Mouse (Mus musculus): ENCODE results near the gene Tut1. TPM values are rescaled to one million over a fixed set of nuclear protein-coding genes. Genes with fewer than 3 reads are reported as not detected.
A peak's percentile ranks its signal among the peaks of the same experiment; 100 is the strongest.

Gene Tut1
- total and polyA plus RNA-seq, 3 experiments, result 54.6 to 68.2 TPM; not detected in 1

- TF ChIP-seq TCF12 (IDR thresholded peaks at IDR 0.05; ENCODE audit: low read depth, low read length), result no peak
Measured at GRCm38 (mm10) chr19:8946929-8947328, 6.7 kb upstream of the Tut1 start (continued).

DNA sequence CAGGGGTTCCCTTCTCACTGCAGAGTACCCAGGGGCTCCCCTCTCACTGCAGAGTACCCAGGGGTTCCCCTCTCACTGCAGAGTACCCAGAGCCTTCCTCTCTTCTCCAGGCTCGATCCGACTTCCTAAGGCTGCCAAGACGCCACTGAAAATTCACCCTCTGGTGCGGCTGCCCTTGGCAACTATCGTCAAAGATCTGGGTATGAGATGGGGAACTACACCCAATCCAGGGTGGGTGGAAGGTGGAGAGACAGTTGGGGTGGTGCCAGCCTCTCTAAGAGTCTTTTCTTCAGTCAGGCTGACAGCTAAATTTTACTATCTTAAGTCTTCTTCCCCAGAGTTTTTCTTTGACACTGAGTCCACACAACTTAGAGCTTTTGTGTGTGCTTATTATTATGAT, 3.5 kb upstream of the Tut1 start:
- H3K4me1 ChIP-seq (ENCODE audit: control insufficient read depth in 1 of 2, insufficient read depth in 2 of 2, low read length in 2 of 2), result peaks cover 15 to 40% of the 10 kb centered on the region in 2 experiments
- H3K36me3 ChIP-seq (ENCODE audit: control insufficient read depth in 1 of 2, insufficient read depth in 2 of 2, low read length in 2 of 2), result peaks cover 21 to 62% of the 10 kb centered on the region in 2 experiments
- no peaks in the 10 kb centered on the region for H3K27me3 ChIP-seq (ENCODE audit: control insufficient read depth in 1 of 2, insufficient read depth in 2 of 2, low read length in 2 of 2)
- no peak overlapping the region for H3K4me3 ChIP-seq (ENCODE audit: control insufficient read depth in 1 of 2, insufficient read depth in 1 of 2, low read depth in 2 of 2, low read length in 2 of 2)
- peaks cover 25% of the 10 kb centered on the region for H3K79me2 ChIP-seq (ENCODE audit: control insufficient read depth, insufficient read depth, low read length, poor library complexity)
- peak in 1 of 2 experiments; percentile 17; a peak in 1 of 4 replicates for TF ChIP-seq POLR2A (IDR thresholded peaks at IDR 0.05; ENCODE audit: control insufficient read depth in 1 of 2, insufficient read depth in 1 of 2, low read depth in 1 of 2, low read length in 2 of 2, poor library complexity in 1 of 2)
- TF ChIP-seq MAX (IDR thresholded peaks at IDR 0.05; ENCODE audit: low read length), result no peak
- TF ChIP-seq ETS1 (IDR thresholded peaks at IDR 0.05; ENCODE audit: low read depth, low read length), result peak; percentile 57; the same call in 1 of the 2 replicates
- no peak for TF ChIP-seq BHLHE40 (IDR thresholded peaks at IDR 0.05; ENCODE audit: borderline replicate concordance, low read depth, low read length)
- TF ChIP-seq MYC (IDR thresholded peaks at IDR 0.05; ENCODE audit: low read depth, low read length), result no peak
- peak; percentile 70 for TF ChIP-seq GATA1 (IDR thresholded peaks at IDR 0.05; ENCODE audit: low read depth, low read length)
- peak; percentile 38; the same call in 1 of the 2 replicates for TF ChIP-seq SIN3A (IDR thresholded peaks at IDR 0.05; ENCODE audit: low read length)
- no peak overlapping the region for H3K9ac ChIP-seq (ENCODE audit: control insufficient read depth, low read depth, low read length, poor library complexity, severe bottlenecking)
- DNase-seq (ENCODE audit: low read depth, low spot score), result peak; percentile 74
- no peaks in the 10 kb centered on the region for H3K9me3 ChIP-seq (replicated peaks; ENCODE audit: insufficient read depth, low read length)
- H3K27ac ChIP-seq (ENCODE audit: control insufficient read depth, low read depth, low read length), result 0 out of 2 replicates have a peak overlapping the region, but pooled peaks have one; percentile 11

DNA sequence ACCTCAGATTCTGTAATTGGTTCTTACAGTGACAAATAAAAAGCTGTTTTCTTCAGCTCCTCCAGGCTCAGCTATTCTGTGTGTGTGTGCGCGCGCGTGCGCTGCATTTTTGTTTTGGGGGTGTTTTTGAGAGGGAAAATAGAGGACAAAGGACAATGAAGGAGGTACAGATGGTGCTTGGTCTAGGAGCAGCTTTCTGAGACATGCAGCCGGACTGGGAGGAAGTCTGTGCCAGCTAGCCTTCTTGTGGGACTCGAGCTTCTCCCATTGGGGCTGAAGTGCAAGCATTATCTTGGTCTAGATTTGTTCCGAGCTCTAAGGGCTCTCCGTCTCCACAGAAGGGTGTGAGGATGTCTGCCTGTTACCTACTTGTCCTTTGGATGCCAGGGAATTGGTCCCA, 1.4 kb upstream of the Tut1 start:
- H3K27ac ChIP-seq (ENCODE audit: control insufficient read depth, low read depth, low read length), result peak overlapping the region; percentile 5; the same call in 1 of the 2 replicates
- peaks cover 23 to 59% of the 10 kb centered on the region in 2 experiments for H3K36me3 ChIP-seq (ENCODE audit: control insufficient read depth in 1 of 2, insufficient read depth in 2 of 2, low read length in 2 of 2)
- TF ChIP-seq CHD1 (IDR thresholded peaks at IDR 0.05; ENCODE audit: low read depth, low read length), result no peak
- no peak for TF ChIP-seq RAD21 (IDR thresholded peaks at IDR 0.05; ENCODE audit: low read depth, low read length)
- no peak for TF ChIP-seq ZKSCAN1 (IDR thresholded peaks at IDR 0.05; ENCODE audit: low read depth, low read length)
- no peak for TF ChIP-seq MYB (IDR thresholded peaks at IDR 0.05; ENCODE audit: low read depth, low read length)
- TF ChIP-seq TCF12 (IDR thresholded peaks at IDR 0.05; ENCODE audit: low read depth, low read length), result no peak
- TF ChIP-seq KAT2A (conservative IDR thresholded peaks at IDR 0.05; ENCODE audit: low read depth, low read length), result no peak
- no peak for TF ChIP-seq MAZ (IDR thresholded peaks at IDR 0.05; ENCODE audit: low read depth, low read length)
- TF ChIP-seq HCFC1 (IDR thresholded peaks at IDR 0.05; ENCODE audit: low read depth, low read length), result no peak
- TF ChIP-seq CHD2 (IDR thresholded peaks at IDR 0.05; ENCODE audit: low read length), result no peak
- no peak for TF ChIP-seq UBTF (IDR thresholded peaks at IDR 0.05; ENCODE audit: borderline replicate concordance, insufficient read depth, low read depth, low read length)
- no peak for TF ChIP-seq SMC3 (IDR thresholded peaks at IDR 0.05; ENCODE audit: low read depth, low read length)
- peak overlapping the region; percentile 7; the same call in 1 of the 2 replicates for H3K9ac ChIP-seq (ENCODE audit: control insufficient read depth, low read depth, low read length, poor library complexity, severe bottlenecking)
- no peak overlapping the region for H3K4me3 ChIP-seq (ENCODE audit: control insufficient read depth in 1 of 2, insufficient read depth in 1 of 2, low read depth in 2 of 2, low read length in 2 of 2)
- H3K79me2 ChIP-seq (ENCODE audit: control insufficient read depth, insufficient read depth, low read length, poor library complexity), result peaks cover 30% of the 10 kb centered on the region
- no peaks in the 10 kb centered on the region for H3K27me3 ChIP-seq (ENCODE audit: control insufficient read depth in 1 of 2, insufficient read depth in 2 of 2, low read length in 2 of 2)
- peaks cover 9 to 30% of the 10 kb centered on the region in 2 experiments for H3K4me1 ChIP-seq (ENCODE audit: control insufficient read depth in 1 of 2, insufficient read depth in 2 of 2, low read length in 2 of 2)
- DNase-seq (ENCODE audit: low read depth, low spot score), result no peak
- H3K9me3 ChIP-seq (replicated peaks; ENCODE audit: insufficient read depth, low read length), result no peaks in the 10 kb centered on the region

All from MEL (cell line).